Mouse (Mus musculus) embryonic fibroblast, embryonic 13.5 days (primary cell): ENCODE data around the gene Nr1h4.

Source experiments
- CTCF ChIP-seq: IDR thresholded peaks from 2 replicates; pipeline ENCODE4 v1.5.1; 2011; ENCODE audit warnings: mild to moderate bottlenecking, control low read depth, low read length, moderate library complexity, borderline replicate concordance; ENCODE audit not compliant: insufficient read depth
- POLR2A ChIP-seq: IDR thresholded peaks from 2 replicates; pipeline ENCODE4 v1.6.1; 2011; ENCODE audit warnings: low read depth, mild to moderate bottlenecking, control low read depth, low read length, moderate library complexity

GRCm38 (mm10) chr10:89510547-89510946 is 22.8 kb downstream of the Nr1h4 start:
- no peak for TF ChIP-seq POLR2A
- TF ChIP-seq CTCF, result no peak
